15 mouse cellular contexts compared by ENCODE assay signal in the genomic region with DNA sequence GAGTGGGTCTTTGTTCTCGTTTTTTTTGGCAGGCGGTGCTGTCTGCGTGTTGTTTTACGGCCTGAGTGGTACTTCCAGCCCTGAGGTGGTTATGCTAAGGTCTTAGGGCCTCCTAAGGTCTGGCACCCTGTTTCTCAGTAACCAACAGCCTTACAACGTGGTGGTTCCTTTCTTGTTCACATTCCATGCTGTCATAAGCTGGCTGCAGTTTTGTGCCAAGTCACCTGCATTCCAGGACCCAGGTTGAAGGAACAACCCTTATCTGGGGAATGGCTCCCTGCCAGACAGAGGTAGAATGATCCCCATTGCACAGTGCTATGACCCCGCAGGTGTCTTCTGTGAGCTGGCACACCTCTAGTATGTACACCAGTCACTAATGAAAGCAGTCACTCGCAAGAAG. TPM values are rescaled to one million over a fixed set of nuclear protein-coding genes. Genes with fewer than 3 reads are reported as not detected.
DNase-seq lines count a peak whose midpoint lies in the region; ATAC-seq and TF ChIP-seq lines count a peak whose summit lies in the region.
"Had no signal": no experiment of that assay in that cellular context is flagged by ENCODE, and none has a peak within 500 bp of the region (broad histone marks: within the 10 kb centered on the region; RNA-seq: fewer than 3 reads in every experiment).

No protein-coding gene starts in this region.

- no peaks in the 10 kb centered on the region for H3K27me3 ChIP-seq in intestine, embryonic 14.5 days (replicated peaks; ENCODE audit: control insufficient read depth, insufficient read depth, low read length)
- no peaks in the 10 kb centered on the region for H3K27me3 ChIP-seq in limb, embryonic 13.5 days
- no peaks in the 10 kb centered on the region for H3K27me3 ChIP-seq in hindbrain, embryonic 14.5 days (ENCODE audit: control insufficient read depth, insufficient read depth, low read length)
- no peaks in the 10 kb centered on the region for H3K27me3 ChIP-seq in liver, embryonic 12.5 days (replicated peaks)
- no peaks in the 10 kb centered on the region for H3K27me3 ChIP-seq in heart, embryonic 10.5 days (ENCODE audit: insufficient read depth, poor library complexity, severe bottlenecking)
- H3K27me3 ChIP-seq: forebrain, embryonic 15.5 days had no signal

- ATAC-seq in intestine, embryonic 14.5 days (replicated peaks; ENCODE audit: low FRiP score, low TSS enrichment, low read depth) = 0 out of 2 replicates have a peak, but pooled peaks have one; percentile 25
- ATAC-seq in limb, embryonic 13.5 days (ENCODE audit: low FRiP score, low read depth) = no peak
- ATAC-seq in hindbrain, embryonic 14.5 days (ENCODE audit: low FRiP score) = no peak
- no peak for ATAC-seq in liver, embryonic 12.5 days
- ATAC-seq: forebrain, embryonic 15.5 days; midbrain, embryonic 16.5 days had no signal

- intact Hi-C loops in gastrocnemius, adult 2 months (cut with DNase I) = no loop called here

- H3K36me3 ChIP-seq in intestine, embryonic 14.5 days (ENCODE audit: control insufficient read depth, insufficient read depth, low read length) = no peaks in the 10 kb centered on the region
- H3K36me3 ChIP-seq in limb, embryonic 13.5 days = no peaks in the 10 kb centered on the region
- H3K36me3 ChIP-seq in hindbrain, embryonic 14.5 days (replicated peaks; ENCODE audit: control insufficient read depth, insufficient read depth) = no peaks in the 10 kb centered on the region
- H3K36me3 ChIP-seq in liver, embryonic 12.5 days = no peaks in the 10 kb centered on the region
- no peaks in the 10 kb centered on the region for H3K36me3 ChIP-seq in heart, embryonic 10.5 days
- H3K36me3 ChIP-seq: forebrain, embryonic 15.5 days had no signal

- H3K9ac ChIP-seq in intestine, embryonic 14.5 days (ENCODE audit: low read length) = no peak overlapping the region
- no peak overlapping the region for H3K9ac ChIP-seq in limb, embryonic 13.5 days
- no peak overlapping the region for H3K9ac ChIP-seq in hindbrain, embryonic 14.5 days
- no peak overlapping the region for H3K9ac ChIP-seq in liver, embryonic 12.5 days
- H3K9ac ChIP-seq: forebrain, embryonic 15.5 days had no signal

- H3K4me1 ChIP-seq in intestine, embryonic 14.5 days (replicated peaks; ENCODE audit: control insufficient read depth, insufficient read depth, low read length) = no peaks in the 10 kb centered on the region
- peaks cover 35% of the 10 kb centered on the region for H3K4me1 ChIP-seq in limb, embryonic 13.5 days
- no peaks in the 10 kb centered on the region for H3K4me1 ChIP-seq in hindbrain, embryonic 14.5 days (replicated peaks; ENCODE audit: control insufficient read depth, insufficient read depth, low read length)
- no peaks in the 10 kb centered on the region for H3K4me1 ChIP-seq in liver, embryonic 12.5 days
- H3K4me1 ChIP-seq in heart, embryonic 10.5 days = peaks cover 2% of the 10 kb centered on the region; the same call in 1 of the 2 replicates
- H3K4me1 ChIP-seq: forebrain, embryonic 15.5 days had no signal

- no peak overlapping the region for H3K4me3 ChIP-seq in gastrocnemius, adult 2 months
- no peak overlapping the region for H3K4me3 ChIP-seq in intestine, embryonic 14.5 days (ENCODE audit: low read depth, low read length)
- H3K4me3 ChIP-seq in limb, embryonic 13.5 days = no peak overlapping the region
- no peak overlapping the region for H3K4me3 ChIP-seq in hindbrain, embryonic 14.5 days (replicated peaks; ENCODE audit: low read length)
- H3K4me3 ChIP-seq in liver, embryonic 12.5 days = no peak overlapping the region
- no peak overlapping the region for H3K4me3 ChIP-seq in heart, embryonic 10.5 days
- H3K4me3 ChIP-seq: forebrain, embryonic 15.5 days had no signal

- TF ChIP-seq CTCF in gastrocnemius, adult 2 months (IDR thresholded peaks at IDR 0.05) = no peak

- H3K4me2 ChIP-seq in intestine, embryonic 14.5 days (ENCODE audit: low read length) = no peak overlapping the region
- H3K4me2 ChIP-seq in limb, embryonic 13.5 days (replicated peaks) = no peak overlapping the region
- no peak overlapping the region for H3K4me2 ChIP-seq in hindbrain, embryonic 14.5 days (replicated peaks)
- no peak overlapping the region for H3K4me2 ChIP-seq in liver, embryonic 12.5 days
- H3K4me2 ChIP-seq: forebrain, embryonic 15.5 days had no signal

- H3K27ac ChIP-seq in gastrocnemius, adult 2 months = peak overlapping the region; percentile 61; the same call in 1 of the 2 replicates
- H3K27ac ChIP-seq in intestine, embryonic 14.5 days (ENCODE audit: low read depth) = no peak overlapping the region
- H3K27ac ChIP-seq in limb, embryonic 13.5 days = peak overlapping the region; percentile 61; the same call in 1 of the 2 replicates
- H3K27ac ChIP-seq in hindbrain, embryonic 14.5 days = no peak overlapping the region
- no peak overlapping the region for H3K27ac ChIP-seq in liver, embryonic 12.5 days
- no peak overlapping the region for H3K27ac ChIP-seq in heart, embryonic 10.5 days
- H3K27ac ChIP-seq: forebrain, embryonic 15.5 days had no signal

- WGBS in intestine, embryonic 14.5 days = 71% methylated on average over 7 of the region's 7 CpGs
- WGBS in limb, embryonic 13.5 days = 56% methylated on average over 7 of the region's 7 CpGs
- 87% methylated on average over 7 of the region's 7 CpGs for WGBS in hindbrain, embryonic 14.5 days
- WGBS in liver, embryonic 12.5 days (ENCODE audit: insufficient replicate concordance) = 59% methylated on average over 7 of the region's 7 CpGs
- WGBS in heart, embryonic 10.5 days = 75% methylated on average over 7 of the region's 7 CpGs

- no peaks in the 10 kb centered on the region for H3K9me3 ChIP-seq in intestine, embryonic 14.5 days (ENCODE audit: control insufficient read depth, low read length)
- no peaks in the 10 kb centered on the region for H3K9me3 ChIP-seq in limb, embryonic 13.5 days
- no peaks in the 10 kb centered on the region for H3K9me3 ChIP-seq in hindbrain, embryonic 14.5 days (ENCODE audit: control insufficient read depth, low read length)
- no peaks in the 10 kb centered on the region for H3K9me3 ChIP-seq in liver, embryonic 12.5 days (replicated peaks)
- no peaks in the 10 kb centered on the region for H3K9me3 ChIP-seq in heart, embryonic 10.5 days
- H3K9me3 ChIP-seq: forebrain, embryonic 15.5 days had no signal

- no peak for DNase-seq in gastrocnemius, adult 2 months
- DNase-seq in gastrocnemius, postnatal 10 days = no peak
- DNase-seq in intestine, embryonic 14.5 days (ENCODE audit: low spot score) = no peak
- DNase-seq in lung, postnatal 36 days = peak; percentile 57
- DNase-seq in hindbrain, embryonic 14.5 days (ENCODE audit: low spot score) = no peak
- no peak for DNase-seq in heart, embryonic 10.5 days (ENCODE audit: low spot score)
- DNase-seq: adrenal gland, postnatal 25 days; cerebellum, postnatal 25 days; liver had no signal

RNA-seq across cellular contexts. Expression of gene Anpep, which starts 7.6 kb away (rescaled TPM):
- total RNA-seq in gastrocnemius, adult 2 months (2021) = 1 to 10 TPM; 4.1 to 7.2 TPM
- 10 to 100 TPM; 11.8 to 22.7 TPM for total RNA-seq in gastrocnemius, postnatal 10 days (2021)
- polyA plus RNA-seq in intestine, embryonic 14.5 days (2014; fragmentation: Nextera tagmentation; extraction: Ambion mirVana) = 88.2 and 94.9 TPM in 2 replicates
- polyA plus RNA-seq in limb, embryonic 13.5 days (2015; fragmentation: Nextera tagmentation; extraction: Ambion mirVana) = 15.2 and 18.4 TPM in 2 replicates
- polyA plus RNA-seq in hindbrain, embryonic 14.5 days (2014; fragmentation: Nextera tagmentation; extraction: Ambion mirVana) = 4.2 and 6.6 TPM in 2 replicates
- 12.8 and 13.8 TPM in 2 replicates for polyA plus RNA-seq in liver, embryonic 12.5 days (2016; fragmentation: Nextera tagmentation; extraction: Ambion mirVana)
- polyA plus RNA-seq in heart, embryonic 10.5 days (2016; fragmentation: Nextera tagmentation; extraction: Ambion mirVana) = 6.8 and 8.3 TPM in 2 replicates

RNA-seq across cellular contexts. Expression of gene Ap3s2, which starts 52.0 kb away (rescaled TPM):
- total RNA-seq in gastrocnemius, adult 2 months (2021) = 10 to 100 TPM; 17.1 to 19.0 TPM
- 10 to 100 TPM; 20.6 to 21.9 TPM for total RNA-seq in gastrocnemius, postnatal 10 days (2021)
- 30.0 and 30.9 TPM in 2 replicates for polyA plus RNA-seq in intestine, embryonic 14.5 days (2014; fragmentation: Nextera tagmentation; extraction: Ambion mirVana)
- polyA plus RNA-seq in limb, embryonic 13.5 days (2015; fragmentation: Nextera tagmentation; extraction: Ambion mirVana) = 31.6 and 32.6 TPM in 2 replicates
- 46.4 and 49.0 TPM in 2 replicates for polyA plus RNA-seq in hindbrain, embryonic 14.5 days (2014; fragmentation: Nextera tagmentation; extraction: Ambion mirVana)
- 12.9 and 16.6 TPM in 2 replicates for polyA plus RNA-seq in liver, embryonic 12.5 days (2016; fragmentation: Nextera tagmentation; extraction: Ambion mirVana)
- polyA plus RNA-seq in heart, embryonic 10.5 days (2016; fragmentation: Nextera tagmentation; extraction: Ambion mirVana) = 37.7 and 41.3 TPM in 2 replicates

RNA-seq across cellular contexts. Expression of gene Mesp2, which starts 57.9 kb away (rescaled TPM):
- not detected for total RNA-seq in gastrocnemius, adult 2 months (2021)
- under 1 TPM in 1 of 2 experiments, not detected in 1; 0.19 TPM for total RNA-seq in gastrocnemius, postnatal 10 days (2021)
- 1.1 and 1.5 TPM in 2 replicates for polyA plus RNA-seq in intestine, embryonic 14.5 days (2014; fragmentation: Nextera tagmentation; extraction: Ambion mirVana)
- 0.19 and 0.22 TPM in 2 replicates for polyA plus RNA-seq in limb, embryonic 13.5 days (2015; fragmentation: Nextera tagmentation; extraction: Ambion mirVana)
- 1.3 and 1.4 TPM in 2 replicates for polyA plus RNA-seq in hindbrain, embryonic 14.5 days (2014; fragmentation: Nextera tagmentation; extraction: Ambion mirVana)
- polyA plus RNA-seq in liver, embryonic 12.5 days (2016; fragmentation: Nextera tagmentation; extraction: Ambion mirVana) = 0.06 TPM in 2 replicates
- polyA plus RNA-seq in heart, embryonic 10.5 days (2016; fragmentation: Nextera tagmentation; extraction: Ambion mirVana) = 0.21 and 0.48 TPM in 2 replicates
- total RNA-seq: gastrocnemius, adult 18-20 months; MEL had no signal

Comparison
In these comparisons a context has a peak if more than half of its experiments do, and no peak if none do; other contexts are left out.
1. H3K27ac ChIP-seq: peak in gastrocnemius, adult 2 months (single experiment) and limb, embryonic 13.5 days (single experiment); none in intestine, embryonic 14.5 days (single experiment), hindbrain, embryonic 14.5 days (single experiment), liver, embryonic 12.5 days (single experiment) and heart, embryonic 10.5 days (single experiment).